Mouse (Mus musculus) testis, adult 10 weeks (tissue): ENCODE measurements around the gene St6galnac4. TPM values are rescaled to one million over a fixed set of nuclear protein-coding genes. Genes with fewer than 3 reads are reported as not detected.

Experiments used
- polyA plus RNA-seq: library from polyadenylated mRNA; stranded (reverse); fragments of 350-450 nt; fragmentation: Illumina TruSeq; extraction: RNeasy Lipid Tissue Mini Kit (QIAGEN cat#74804); gene quantifications from one replicate; pipeline ENCODE4 v1.2.3, GENCODE M21; 2014; ENCODE audit warnings: low read depth, low replicate concordance

Gene St6galnac4
- polyA plus RNA-seq = 0.25 TPM

DNA sequence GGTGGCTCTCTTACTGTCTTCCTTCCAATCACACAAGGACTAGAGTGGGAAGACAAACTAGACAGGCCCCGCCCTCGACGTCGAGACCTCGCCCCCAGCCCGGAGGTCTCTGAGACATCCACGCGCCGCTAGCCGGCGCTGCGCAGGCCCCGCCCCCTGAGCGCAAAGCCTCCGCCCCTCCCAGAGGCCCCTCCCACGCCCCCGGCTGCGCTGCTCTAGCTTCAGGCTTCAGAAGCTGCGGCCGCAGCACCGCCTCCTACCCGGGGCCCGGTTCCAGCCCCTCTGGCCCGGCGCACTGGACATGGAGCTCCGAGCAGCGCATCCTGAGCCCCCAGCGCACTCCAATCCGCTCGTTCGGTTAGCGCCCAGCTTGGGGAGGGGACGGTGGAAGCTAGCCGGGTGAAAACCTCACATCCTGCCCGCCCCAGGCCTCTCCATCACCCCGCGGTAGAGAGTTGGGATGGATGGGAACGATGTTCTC, at the start of gene St6galnac4:
St6galnac4 (plus strand) TSS at position 225 of the 481 bp plus-strand sequence.

DNA sequence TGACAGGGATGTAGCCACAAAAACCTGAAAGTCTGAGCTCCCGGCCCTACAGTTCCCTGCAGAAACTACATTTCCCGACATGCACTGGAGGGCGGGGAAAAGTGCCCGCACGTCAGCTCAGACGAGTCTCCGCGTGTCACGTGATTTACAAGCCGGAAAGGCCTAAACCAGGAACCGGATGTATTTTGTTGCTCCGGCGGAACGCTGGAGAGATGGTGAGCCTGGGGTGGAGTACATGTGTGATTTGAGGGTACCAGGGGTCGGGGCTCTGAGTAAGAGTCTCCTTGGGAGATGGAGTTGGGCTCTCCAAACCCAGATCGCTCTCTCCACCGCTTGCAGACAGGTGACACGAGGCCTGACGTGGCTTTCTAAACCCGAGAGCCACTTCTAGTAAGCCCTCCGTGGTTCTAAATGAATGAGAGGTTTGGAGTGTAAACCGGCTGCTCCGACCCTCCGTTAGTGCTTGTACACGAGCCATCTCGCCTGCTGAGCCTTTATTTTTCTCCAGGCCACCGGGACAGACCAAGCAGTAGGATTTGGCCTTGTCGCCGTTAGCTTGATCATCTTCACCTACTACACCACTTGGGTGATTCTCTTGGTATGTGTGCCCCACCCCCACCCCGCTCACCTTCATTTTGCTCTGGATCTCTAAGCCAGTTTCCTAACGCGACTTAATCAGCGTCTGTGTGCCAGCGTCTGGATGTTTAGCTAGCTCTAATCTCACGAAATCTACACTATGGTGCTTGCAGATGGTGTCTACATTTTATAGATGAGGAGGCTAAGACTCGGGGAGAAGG, 16.0 kb upstream of the St6galnac4 start, which contains the start of gene Dpm2:
Dpm2 (plus strand) TSS at position 161 of the 797 bp plus-strand sequence.

DNA sequence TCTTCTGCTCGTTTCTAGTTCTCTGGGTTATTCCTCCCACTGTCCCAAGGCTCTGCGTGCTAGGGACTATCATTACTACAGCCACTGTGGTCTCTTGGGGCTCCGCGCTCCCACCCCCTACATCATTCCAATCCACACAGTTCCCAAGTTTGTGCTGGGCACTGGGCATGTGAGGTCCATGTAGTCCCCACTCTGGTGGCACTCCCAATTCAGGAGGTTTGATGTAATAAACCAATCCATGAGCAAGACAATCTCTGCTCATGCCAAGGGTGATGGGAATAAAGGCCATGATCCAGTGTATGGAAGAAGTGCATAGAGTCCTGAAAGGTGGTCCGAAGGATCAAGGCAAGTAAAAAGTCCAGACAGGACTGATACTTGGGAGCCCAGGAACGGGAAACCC, 12.4 kb upstream of the St6galnac4 start, which contains the start of gene Pip5kl1:
Pip5kl1 (plus strand) TSS at position 301 of the 400 bp plus-strand sequence.

DNA sequence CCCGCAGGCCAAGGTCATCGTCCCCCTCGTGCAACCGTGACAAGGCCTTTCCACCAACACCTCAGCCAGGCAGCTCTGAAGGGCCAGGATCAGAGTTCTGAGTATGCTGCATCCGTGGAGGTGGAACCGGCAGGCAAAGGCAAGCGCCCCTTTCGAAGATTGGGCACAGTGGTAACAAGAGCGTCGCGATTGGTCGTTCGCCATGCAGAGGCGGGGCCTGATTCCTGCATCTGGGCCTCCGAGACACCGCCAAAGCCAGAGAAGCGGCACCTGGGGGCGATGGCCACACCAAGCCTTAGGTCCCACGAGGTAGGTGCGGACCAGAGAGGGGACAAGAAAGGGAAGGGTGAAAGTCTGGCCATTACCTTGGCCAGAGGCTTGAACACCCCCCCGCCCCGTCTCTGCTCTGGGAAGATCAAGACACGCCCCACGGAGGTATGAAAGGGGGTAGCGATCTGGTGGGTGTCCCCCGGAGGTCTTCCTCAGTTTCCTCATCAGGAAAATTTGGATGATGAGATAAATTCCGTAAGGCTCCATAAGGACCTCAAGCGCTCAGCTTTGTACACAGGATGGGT, 11.2 kb upstream of the St6galnac4 start, which contains the start of gene 9430097D07Rik:
9430097D07Rik (minus strand) TSS at position 99 of the 575 bp plus-strand sequence.

DNA sequence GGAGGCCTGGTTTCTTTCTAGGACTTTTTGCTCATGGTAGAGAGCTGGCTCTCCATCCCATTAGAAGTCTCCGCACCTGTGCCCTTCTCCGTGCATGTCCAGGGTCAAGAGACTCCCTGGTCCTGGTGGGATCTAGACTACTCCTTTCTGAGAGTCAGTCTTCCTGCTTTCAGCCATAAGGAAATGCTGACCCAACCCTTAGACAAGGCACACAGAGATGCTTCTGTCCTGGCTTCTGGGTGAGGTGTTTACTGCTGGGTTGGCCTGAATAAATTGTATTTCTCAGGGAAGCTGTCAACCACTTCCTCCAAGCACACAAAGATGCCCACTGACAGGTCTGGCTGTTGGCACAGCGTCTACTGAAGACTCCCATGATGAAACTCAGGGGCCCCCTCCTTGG, 12.5 kb downstream of the St6galnac4 start, which contains the start of gene St6galnac6:
St6galnac6 (plus strand) TSS at position 301 of the 400 bp plus-strand sequence.

DNA sequence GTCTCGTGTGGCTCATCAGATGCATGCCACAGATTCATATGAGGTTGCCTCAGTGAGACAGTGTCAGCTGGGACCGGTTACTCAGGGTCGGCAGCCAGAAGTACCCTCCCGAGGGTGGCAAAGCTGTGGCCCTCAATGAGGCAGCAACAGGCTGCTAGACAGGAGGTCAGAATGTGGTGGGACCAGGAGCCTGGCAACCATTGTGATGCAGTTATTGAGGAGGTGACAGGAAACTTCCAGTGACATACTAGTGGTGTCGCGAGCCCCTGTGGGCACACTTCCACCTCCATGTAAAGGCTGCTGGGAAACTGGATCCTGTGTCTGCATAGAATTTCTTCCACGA, 34.6 kb downstream of the St6galnac4 start, which contains the start of gene Ak1:
Ak1 (plus strand) TSS at position 242 of the 343 bp plus-strand sequence.

GRCm38 (mm10) chr2:32646379-32647056, 59.6 kb downstream of the St6galnac4 start, which contains the start of gene Eng:
TSS of gene Eng (plus strand) at chr2:32646595.

Other genes starting within 250 kb of the St6galnac4 start
- 10.9 TPM for gene Ciz1, start 234.8 kb upstream of the St6galnac4 start, polyA plus RNA-seq
- gene Dnm1, start 233.8 kb upstream of the St6galnac4 start, polyA plus RNA-seq = 1.6 TPM
- gene 1110008P14Rik, start 205.2 kb upstream of the St6galnac4 start, polyA plus RNA-seq = 1.8 TPM
- gene Lcn2, start 198.8 kb upstream of the St6galnac4 start, polyA plus RNA-seq = 142 TPM
- 0.81 TPM for gene Ptges2, start 191.2 kb upstream of the St6galnac4 start, polyA plus RNA-seq
- gene Naif1, start 136.6 kb upstream of the St6galnac4 start, polyA plus RNA-seq = 8.7 TPM
- 7.1 TPM for gene Slc25a25, start 135.7 kb upstream of the St6galnac4 start, polyA plus RNA-seq
- 6.6 TPM for gene Fam102a, start 51.8 kb upstream of the St6galnac4 start, polyA plus RNA-seq
- gene Dpm2, start 16.2 kb upstream of the St6galnac4 start, polyA plus RNA-seq = 4.2 TPM
- 0.97 TPM for gene Pip5kl1, start 12.3 kb upstream of the St6galnac4 start, polyA plus RNA-seq
- gene 9430097D07Rik, start 11.4 kb upstream of the St6galnac4 start, polyA plus RNA-seq = 1.1 TPM
- gene St6galnac6, start 12.6 kb downstream of the St6galnac4 start, polyA plus RNA-seq = 2.9 TPM
- 16.6 TPM for gene Ak1, start 34.7 kb downstream of the St6galnac4 start, polyA plus RNA-seq
- 0.27 TPM for gene Eng, start 59.5 kb downstream of the St6galnac4 start, polyA plus RNA-seq
- gene Fpgs, start 117.0 kb downstream of the St6galnac4 start, polyA plus RNA-seq = 1.3 TPM
- 35.7 TPM for gene Cdk9, start 126.0 kb downstream of the St6galnac4 start, polyA plus RNA-seq
- gene Sh2d3c, start 134.0 kb downstream of the St6galnac4 start, polyA plus RNA-seq = not detected
- gene 6330409D20Rik, start 153.9 kb downstream of the St6galnac4 start, polyA plus RNA-seq = not detected
- gene Tor2a, start 170.1 kb downstream of the St6galnac4 start, polyA plus RNA-seq = 0.64 TPM
- 21.5 TPM for gene Ttc16, start 188.5 kb downstream of the St6galnac4 start, polyA plus RNA-seq
- gene Ptrh1, start 188.7 kb downstream of the St6galnac4 start, polyA plus RNA-seq = 2.6 TPM
- 11.1 TPM for gene Cfap157, start 197.3 kb downstream of the St6galnac4 start, polyA plus RNA-seq